In genomic region chr2:36104436-36104955, GRCm38 (mm10) we compare ENCODE assay signal across 8 mouse cellular contexts. TPM values are rescaled to one million over a fixed set of nuclear protein-coding genes. Genes with fewer than 3 reads are reported as not detected.
DNase-seq lines count a peak whose midpoint lies in the region; ATAC-seq and TF ChIP-seq lines count a peak whose summit lies in the region.

No protein-coding gene starts in this region.

- H3K9me3 ChIP-seq in ES-E14 (ENCODE audit: control insufficient read depth, insufficient read depth, low read depth, low read length), result no peaks in the 10 kb centered on the region
- no peaks in the 10 kb centered on the region for H3K9me3 ChIP-seq in heart, embryonic 15.5 days (replicated peaks)
- no peaks in the 10 kb centered on the region for H3K9me3 ChIP-seq in liver, embryonic 14.5 days (ENCODE audit: control insufficient read depth, low read length)

- no peaks in the 10 kb centered on the region for H3K36me3 ChIP-seq in ES-E14 (ENCODE audit: control insufficient read depth, insufficient read depth, low read length, poor library complexity, severe bottlenecking)
- H3K36me3 ChIP-seq in heart, embryonic 15.5 days, result no peaks in the 10 kb centered on the region
- H3K36me3 ChIP-seq in liver, embryonic 14.5 days (replicated peaks; ENCODE audit: control insufficient read depth, insufficient read depth, low read depth), result no peaks in the 10 kb centered on the region

- no peak for ATAC-seq in heart, embryonic 15.5 days (replicated peaks; ENCODE audit: insufficient number of reproducible peaks, insufficient read depth, low FRiP score, low read depth)
- ATAC-seq in liver, embryonic 14.5 days (ENCODE audit: insufficient read depth), result no peak

- in situ Hi-C loops in ES-E14 (cut with MboI; ENCODE audit: low sequenced_read_pairs in 2 of 2, unreplicated experiment in 2 of 2), result no loop called here

- peaks cover 98% of the 10 kb centered on the region for H3K27me3 ChIP-seq in heart, embryonic 15.5 days
- H3K27me3 ChIP-seq in liver, embryonic 14.5 days (ENCODE audit: control insufficient read depth, insufficient read depth, low read length), result peaks cover 95% of the 10 kb centered on the region

- no peak for TF ChIP-seq EP300 in liver, embryonic 14.5 days (IDR thresholded peaks at IDR 0.05; ENCODE audit: low read depth)

- peak; percentile 34 for DNase-seq in adrenal gland, postnatal 10 days
- DNase-seq in adrenal gland, postnatal 4 days (ENCODE audit: low spot score in 2 of 2), result no peak
- DNase-seq in ES-E14 (ENCODE audit: low read depth, low spot score), result no peak
- DNase-seq in liver, embryonic 14.5 days (ENCODE audit: low read depth in 3 of 3, low spot score in 3 of 3), result no peak
- no peak for DNase-seq in spleen, postnatal 10 days (ENCODE audit: low spot score in 2 of 2)
- no peak for DNase-seq in layer of hippocampus, postnatal 25 days (ENCODE audit: extremely low spot score in 1 of 2, low spot score in 1 of 2)
- DNase-seq in gastrocnemius, postnatal 14 days, result no peak

- intact Hi-C loops in gastrocnemius, postnatal 14 days (cut with DNase I; ENCODE audit: low total_unique reads), result no loop called here

- WGBS in heart, embryonic 15.5 days, result 1% methylated on average over 32 of the region's 32 CpGs
- WGBS in liver, embryonic 14.5 days (ENCODE audit: insufficient replicate concordance), result 1% methylated on average over 32 of the region's 32 CpGs

- 0 out of 2 replicates have a peak overlapping the region, but pooled peaks have one; percentile 20 for H3K9ac ChIP-seq in ES-E14 (ENCODE audit: insufficient read depth, low read depth, low read length, poor library complexity, severe bottlenecking)
- peak overlapping the region; percentile 26 for H3K9ac ChIP-seq in heart, embryonic 15.5 days
- H3K9ac ChIP-seq in liver, embryonic 14.5 days (replicated peaks), result no peak overlapping the region

- peak overlapping the region; percentile 92 for H3K4me2 ChIP-seq in heart, embryonic 15.5 days
- peak overlapping the region; percentile 38 for H3K4me2 ChIP-seq in liver, embryonic 14.5 days (ENCODE audit: low read depth)

- peaks cover 0 to 6% of the 10 kb centered on the region in 2 experiments; a peak in 1 of 4 replicates for H3K4me1 ChIP-seq in ES-E14 (ENCODE audit: control insufficient read depth in 2 of 2, insufficient read depth in 2 of 2, low read length in 2 of 2, poor library complexity in 1 of 2)
- peaks cover 40% of the 10 kb centered on the region for H3K4me1 ChIP-seq in heart, embryonic 15.5 days (replicated peaks)
- H3K4me1 ChIP-seq in liver, embryonic 14.5 days (replicated peaks; ENCODE audit: control insufficient read depth in 2 of 2, insufficient read depth in 2 of 2, low read length in 1 of 2), result no peaks in the 10 kb centered on the region

- peak overlapping the region; percentile 51 to 56 for H3K4me3 ChIP-seq in ES-E14 (ENCODE audit: insufficient read depth in 1 of 2, low read depth in 1 of 2, low read length in 2 of 2, poor library complexity in 1 of 2, severe bottlenecking in 1 of 2)
- peak overlapping the region; percentile 55 for H3K4me3 ChIP-seq in heart, embryonic 15.5 days
- H3K4me3 ChIP-seq in liver, embryonic 14.5 days (ENCODE audit: insufficient read depth in 1 of 2, low read depth in 2 of 2, low read length in 2 of 2), result peak overlapping the region in 1 of 2 experiments; percentile 25; a peak in 2 of 4 replicates

- no peak overlapping the region for H3K27ac ChIP-seq in ES-E14 (ENCODE audit: insufficient read depth, low read depth, low read length, poor library complexity, severe bottlenecking)
- no peak overlapping the region for H3K27ac ChIP-seq in heart, embryonic 15.5 days
- no peak overlapping the region for H3K27ac ChIP-seq in liver, embryonic 14.5 days

- no peak for TF ChIP-seq CTCF in liver, embryonic 14.5 days (IDR thresholded peaks at IDR 0.05; ENCODE audit: low read depth)

TF ChIP-seq in ES-E14, 5 proteins besides CTCF, POLR2A, EP300 and RAD21:
- TF ChIP-seq HCFC1 (IDR thresholded peaks at IDR 0.05; ENCODE audit: borderline replicate concordance, insufficient read depth, low read length) (no peak), ZC3H11A (IDR thresholded peaks at IDR 0.05; ENCODE audit: borderline replicate concordance, low read depth, low read length) (no peak), MAFK (IDR thresholded peaks at IDR 0.05; ENCODE audit: insufficient read depth, low read depth, low read length) (no peak), CHD2 (IDR thresholded peaks at IDR 0.05; ENCODE audit: low read depth, low read length) (no peak), ZNF384 (IDR thresholded peaks at IDR 0.05; ENCODE audit: low read depth, low read length) (no peak)
TF ChIP-seq in ES-E14: peak in this region for 0.

RNA-seq across cellular contexts. Expression of gene Lhx6, which starts 0.7 kb away (rescaled TPM):
- total RNA-seq in adrenal gland, postnatal 10 days (2021), result 1 to 10 TPM; 5.8 to 8.1 TPM
- 1 to 10 TPM; 4.6 to 5.9 TPM for total RNA-seq in adrenal gland, postnatal 4 days (2021)
- 1.8 and 2.5 TPM in 2 replicates for total RNA-seq in ES-E14 (2012; rRNA removed)
- polyA plus RNA-seq in heart, embryonic 15.5 days (2015; fragmentation: Nextera tagmentation; extraction: Ambion mirVana), result 1.5 and 2.2 TPM in 2 replicates
- 0.21 and 0.22 TPM in 2 replicates for polyA plus RNA-seq in liver, embryonic 14.5 days (2012; rRNA removed)
- 0.19 and 0.22 TPM in 2 replicates for polyA plus RNA-seq in liver, embryonic 14.5 days (2014; fragmentation: Nextera tagmentation; extraction: Ambion mirVana)
- 10 to 100 TPM; 15.7 to 16.8 TPM for total RNA-seq in layer of hippocampus, postnatal 25 days (2021)
- 1 to 10 TPM; 3.6 to 4.5 TPM for total RNA-seq in gastrocnemius, postnatal 14 days (2021)

RNA-seq across cellular contexts. Expression of gene Mrrf, which starts 31.7 kb away (rescaled TPM):
- total RNA-seq in adrenal gland, postnatal 10 days (2021), result 10 to 100 TPM; 21.4 to 25.7 TPM
- total RNA-seq in adrenal gland, postnatal 4 days (2021), result 10 to 100 TPM; 21.1 to 25.3 TPM
- total RNA-seq in ES-E14 (2012; rRNA removed), result 8.4 and 9.1 TPM in 2 replicates
- 32.4 and 38.6 TPM in 2 replicates for polyA plus RNA-seq in heart, embryonic 15.5 days (2015; fragmentation: Nextera tagmentation; extraction: Ambion mirVana)
- polyA plus RNA-seq in liver, embryonic 14.5 days (2012; rRNA removed), result 5.3 and 9.1 TPM in 2 replicates
- polyA plus RNA-seq in liver, embryonic 14.5 days (2014; fragmentation: Nextera tagmentation; extraction: Ambion mirVana), result 17.8 and 25.8 TPM in 2 replicates
- 10 to 100 TPM; 16.7 to 17.0 TPM for total RNA-seq in layer of hippocampus, postnatal 25 days (2021)
- 10 to 100 TPM; 14.8 to 18.7 TPM for total RNA-seq in gastrocnemius, postnatal 14 days (2021)

RNA-seq across cellular contexts. Expression of gene Rbm18, which starts 32.1 kb away (rescaled TPM):
- total RNA-seq in adrenal gland, postnatal 10 days (2021), result 10 to 100 TPM; 27.1 to 27.6 TPM
- 10 to 100 TPM; 36.9 to 37.8 TPM for total RNA-seq in adrenal gland, postnatal 4 days (2021)
- 16.5 and 22.1 TPM in 2 replicates for total RNA-seq in ES-E14 (2012; rRNA removed)
- 62.6 and 63.6 TPM in 2 replicates for polyA plus RNA-seq in heart, embryonic 15.5 days (2015; fragmentation: Nextera tagmentation; extraction: Ambion mirVana)
- polyA plus RNA-seq in liver, embryonic 14.5 days (2012; rRNA removed), result 7.8 and 10.2 TPM in 2 replicates
- polyA plus RNA-seq in liver, embryonic 14.5 days (2014; fragmentation: Nextera tagmentation; extraction: Ambion mirVana), result 20.6 and 22.8 TPM in 2 replicates
- 10 to 100 TPM; 48.1 to 51.6 TPM for total RNA-seq in layer of hippocampus, postnatal 25 days (2021)
- total RNA-seq in gastrocnemius, postnatal 14 days (2021), result 10 to 100 TPM; 29.6 to 30.9 TPM

RNA-seq across cellular contexts. Expression of gene Morn5, which starts 55.2 kb away (rescaled TPM):
- total RNA-seq in adrenal gland, postnatal 10 days (2021), result not detected
- total RNA-seq in adrenal gland, postnatal 4 days (2021), result not detected
- total RNA-seq in ES-E14 (2012; rRNA removed), result not detected in 2 replicates
- 0.24 and 0.34 TPM in 2 replicates for polyA plus RNA-seq in heart, embryonic 15.5 days (2015; fragmentation: Nextera tagmentation; extraction: Ambion mirVana)
- not detected in 2 replicates for polyA plus RNA-seq in liver, embryonic 14.5 days (2012; rRNA removed)
- polyA plus RNA-seq in liver, embryonic 14.5 days (2014; fragmentation: Nextera tagmentation; extraction: Ambion mirVana), result not detected in 2 replicates
- 1 to 10 TPM in 1 of 2 experiments, under 1 TPM in 1; 0.66 to 1.5 TPM for total RNA-seq in layer of hippocampus, postnatal 25 days (2021)
- total RNA-seq in gastrocnemius, postnatal 14 days (2021), result not detected

RNA-seq across cellular contexts. Expression of gene Ndufa8, which starts 55.3 kb away (rescaled TPM):
- total RNA-seq in adrenal gland, postnatal 10 days (2021), result 100 to 1,000 TPM; 419 to 460 TPM
- 100 to 1,000 TPM; 184 to 196 TPM for total RNA-seq in adrenal gland, postnatal 4 days (2021)
- total RNA-seq in ES-E14 (2012; rRNA removed), result 80.0 and 89.0 TPM in 2 replicates
- polyA plus RNA-seq in heart, embryonic 15.5 days (2015; fragmentation: Nextera tagmentation; extraction: Ambion mirVana), result 411 and 477 TPM in 2 replicates
- 45.4 and 56.1 TPM in 2 replicates for polyA plus RNA-seq in liver, embryonic 14.5 days (2012; rRNA removed)
- polyA plus RNA-seq in liver, embryonic 14.5 days (2014; fragmentation: Nextera tagmentation; extraction: Ambion mirVana), result 127 and 128 TPM in 2 replicates
- 100 to 1,000 TPM; 184 to 222 TPM for total RNA-seq in layer of hippocampus, postnatal 25 days (2021)
- total RNA-seq in gastrocnemius, postnatal 14 days (2021), result 100 to 1,000 TPM; 328 to 375 TPM
